Mouse (Mus musculus): ENCODE data around the gene Mrgprb2. TPM values are rescaled to one million over a fixed set of nuclear protein-coding genes. Genes with fewer than 3 reads are reported as not detected.

The Mrgprb2 gene
- not detected for total RNA-seq (2023)

GRCm38 (mm10) chr7:48557986-48558385 is at the start of gene Mrgprb2:
Mrgprb2 (minus strand) TSS chr7:48558086.

Other genes with a start within 250 kb of the Mrgprb2 start
- gene Mrgprb8, start 169.6 kb downstream of the Mrgprb2 start, total RNA-seq (2023), result not detected
- gene Mrgprb1, start 101.7 kb downstream of the Mrgprb2 start, total RNA-seq (2023), result not detected
- gene Mrgprx2, start 58.8 kb downstream of the Mrgprb2 start, total RNA-seq (2023), result not detected
- gene Mrgprb3, start 85.7 kb upstream of the Mrgprb2 start, total RNA-seq (2023), result not detected
- gene Zdhhc13, start 230.9 kb upstream of the Mrgprb2 start, total RNA-seq (2023), result 10 to 100 TPM; 16.6 to 20.2 TPM